Mouse (Mus musculus): ENCODE measurements around the gene Eno3.

GRCm38 (mm10) chr11:70630129-70630528 lies 26.9 kb upstream of the Eno3 start:
- no peak for TF ChIP-seq POLR2A (IDR thresholded peaks at IDR 0.05; ENCODE audit: control insufficient read depth, extremely low read depth, insufficient read depth, low read length, poor library complexity)
- no peak for TF ChIP-seq CTCF (IDR thresholded peaks at IDR 0.05; ENCODE audit: borderline replicate concordance, control insufficient read depth, extremely low read depth, insufficient read depth, low read length, poor library complexity)

All from thymus, adult 2 months (tissue).